Mouse (Mus musculus) urinary bladder, postnatal 4 days (tissue): ENCODE results near the gene Ankib1.

Experiments
- DNase-seq, 2 experiments: peaks; one replicate each; pipeline ENCODE4 v3.0.0; 2021 to 2022; ENCODE audit warnings: low spot score in 2 of 2

Gene Ankib1

DNA sequence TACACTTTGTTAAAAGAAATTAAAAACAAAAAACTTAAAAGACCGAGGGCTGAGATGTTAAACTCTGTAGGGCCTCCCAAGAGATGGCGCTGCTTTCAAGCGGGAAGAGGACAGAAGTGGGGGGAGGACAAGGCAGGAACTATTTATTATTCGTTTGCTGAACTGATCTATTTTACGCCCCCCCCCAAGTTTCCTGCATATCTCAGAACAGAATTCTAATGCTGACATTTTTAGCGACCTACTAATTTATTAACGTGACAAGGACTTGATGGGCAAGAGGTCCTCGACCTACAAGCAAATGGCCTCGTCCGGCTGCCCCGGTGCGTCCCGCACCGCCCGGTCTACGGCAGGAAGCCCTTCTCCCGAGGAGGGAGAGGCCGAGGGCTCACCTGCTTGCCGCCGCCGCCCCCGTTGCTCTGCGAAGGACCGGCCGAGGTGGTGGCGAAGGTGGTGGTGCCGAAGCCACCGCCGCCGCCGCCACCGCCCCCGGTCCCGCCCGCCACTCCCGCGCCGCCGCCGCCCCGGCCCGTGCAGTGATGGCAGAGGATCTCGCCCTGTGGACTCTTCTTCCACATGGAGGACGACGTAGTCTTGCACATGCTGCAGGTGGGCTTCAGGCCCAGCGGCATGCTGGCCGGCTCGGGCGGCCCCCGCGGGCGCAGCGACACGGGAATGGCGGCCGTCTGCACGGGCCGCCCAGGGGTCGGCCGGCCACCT lies 155.6 kb downstream of the Ankib1 start:
- no peak for DNase-seq

DNA sequence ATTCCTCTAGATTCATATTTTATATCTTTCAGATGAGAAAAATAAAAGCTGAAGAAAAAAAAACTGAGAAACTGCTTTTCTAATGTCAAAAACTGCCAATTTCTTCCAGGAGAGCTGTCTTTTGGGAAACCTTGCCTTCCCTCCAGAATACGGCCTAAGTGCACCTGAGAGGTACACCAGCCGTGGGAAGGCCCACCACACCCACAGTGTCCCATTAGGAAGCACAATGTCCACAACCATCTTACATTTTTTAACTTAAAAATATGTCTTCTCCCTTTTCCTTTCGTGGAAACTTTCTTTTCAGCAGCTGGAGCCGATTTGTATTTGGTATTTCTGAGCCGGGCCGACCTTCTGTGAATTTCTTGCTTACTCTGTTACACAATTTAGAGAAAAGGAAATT lies 156.2 kb downstream of the Ankib1 start:
- no peak for DNase-seq

DNA sequence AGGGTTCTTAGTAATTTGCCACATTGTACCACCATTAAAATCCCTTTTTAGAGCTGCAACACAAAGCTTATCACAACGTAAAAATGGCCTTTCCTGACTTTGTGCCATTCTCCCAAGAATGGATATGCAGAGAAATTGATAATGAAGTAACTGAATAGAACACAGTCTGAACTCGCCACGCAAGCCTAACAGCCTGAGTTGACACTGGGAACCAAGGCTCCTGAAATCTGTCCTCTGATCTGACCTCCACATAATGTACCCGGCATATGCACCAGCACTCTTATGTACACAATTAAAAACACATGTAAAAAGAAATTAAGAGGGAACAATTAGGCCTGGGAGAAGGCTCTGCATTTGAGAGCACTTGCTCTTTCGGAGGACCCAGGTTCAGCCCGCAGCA lies 157.4 kb downstream of the Ankib1 start:
- DNase-seq: no peak

DNA sequence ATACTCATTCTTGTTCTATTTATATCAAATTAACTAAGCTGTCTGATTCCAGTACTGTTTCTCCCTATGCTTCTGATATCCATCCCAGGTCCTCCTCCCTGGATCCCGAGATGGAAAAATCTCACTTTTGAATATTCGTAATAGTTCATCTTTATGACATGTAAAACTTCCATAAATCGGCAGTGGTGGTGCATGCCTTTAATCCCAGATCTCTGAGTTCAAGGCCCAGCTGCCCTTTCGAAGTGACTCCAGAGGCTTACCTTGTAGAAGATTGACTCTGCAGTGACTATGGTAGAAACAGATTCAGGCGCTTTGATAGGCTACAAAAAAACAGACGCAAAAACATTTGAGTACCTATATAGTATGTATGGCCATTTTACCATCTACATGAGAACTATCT lies 158.1 kb downstream of the Ankib1 start:
- DNase-seq: no peak
